Mouse (Mus musculus) large intestine, adult 2 months (tissue): ENCODE measurements around the gene Vac14. TPM values are rescaled to one million over a fixed set of nuclear protein-coding genes. Genes with fewer than 3 reads are reported as not detected.
"Not testable (repeated sequence)": the region's sequence is repeated elsewhere in the genome, so short reads cannot be mapped to it uniquely, and the experiment has no call there.

Source experiments
- DNase-seq: peaks from one replicate; pipeline ENCODE4 v3.0.0-alpha.2; 2012; ENCODE audit warnings: low read depth, low spot score
- WGBS: fragments of 180-500 bp; shearing (Covaris S2); methylation state at CpG from one replicate; pipeline ENCODE4 v1.1.7; 2018; 5-methylcytosine and 5-hydroxymethylcytosine counted together
- polyA plus RNA-seq: library from polyadenylated mRNA; depleted of rRNA; stranded (reverse); fragments of >200 nt; gene quantifications from 2 replicates; pipeline ENCODE4 v1.2.3, GENCODE M21; 2012

Vac14 gene
- polyA plus RNA-seq, 1 experiment = 26.3 TPM

DNA sequence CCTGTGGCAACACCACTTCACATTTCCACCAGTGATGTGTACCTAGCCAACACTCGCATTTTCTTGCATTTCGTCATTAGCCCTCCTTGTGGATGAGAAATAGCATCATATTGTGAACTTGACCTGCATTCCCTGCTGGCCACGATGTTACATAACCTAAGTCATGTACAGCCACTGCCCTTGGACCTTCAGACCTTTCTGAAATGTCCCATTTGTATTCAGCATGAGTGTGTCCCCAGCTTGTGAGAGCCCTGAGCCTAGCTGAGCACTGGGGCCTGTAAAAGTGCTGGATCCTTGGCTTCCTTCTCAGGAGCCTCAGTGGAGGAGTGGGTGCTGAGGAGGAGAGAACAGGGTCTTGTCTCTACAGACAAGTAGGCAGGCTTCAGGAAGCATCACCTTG lies 27.0 kb downstream of the Vac14 start:
- WGBS = 88% methylated on average over 3 of the region's 3 CpGs
- DNase-seq = no peak

- no peak for DNase-seq
- 40% methylated on average over 6 of the region's 6 CpGs for WGBS
Measured at GRCm38 (mm10) chr8:110646064-110646463, 27.7 kb downstream of the Vac14 start.

- WGBS = 97% methylated on average over 3 of the region's 3 CpGs
- no peak for DNase-seq
Measured at GRCm38 (mm10) chr8:110648577-110648976, 30.2 kb downstream of the Vac14 start.

DNA sequence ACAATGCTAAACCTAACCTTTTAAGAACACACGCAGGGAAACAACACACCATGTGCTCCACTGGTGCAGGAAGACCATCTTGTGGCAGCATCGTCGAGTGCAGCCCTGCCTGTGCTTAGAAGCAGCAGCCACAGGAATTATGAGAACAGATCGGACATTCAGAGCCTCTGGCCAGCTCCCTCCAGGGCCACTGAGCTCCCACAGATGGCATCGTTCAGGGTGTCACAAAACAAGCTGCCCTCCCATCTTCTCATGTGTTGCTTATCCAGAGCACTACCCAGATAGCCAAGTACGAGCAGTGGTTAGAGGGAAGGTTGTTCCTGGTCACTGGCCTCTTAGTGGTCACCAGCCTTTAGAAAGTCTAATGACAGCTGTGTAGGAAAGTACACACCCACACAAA lies 30.9 kb downstream of the Vac14 start:
- no peak for DNase-seq
- WGBS = 91% methylated on average over 6 of the region's 6 CpGs

- no peak for DNase-seq
- WGBS = 83% methylated on average over 9 of the region's 9 CpGs
Measured at GRCm38 (mm10) chr8:110650838-110651237, 32.5 kb downstream of the Vac14 start.

- 65% methylated on average over 4 of the region's 4 CpGs for WGBS
- DNase-seq = no peak
Measured at GRCm38 (mm10) chr8:110651847-110652246, 33.5 kb downstream of the Vac14 start.

GRCm38 (mm10) chr8:110654075-110655060 lies 36.0 kb downstream of the Vac14 start:
- 87% methylated on average over 9 of the region's 9 CpGs for WGBS
- no peak for DNase-seq

DNA sequence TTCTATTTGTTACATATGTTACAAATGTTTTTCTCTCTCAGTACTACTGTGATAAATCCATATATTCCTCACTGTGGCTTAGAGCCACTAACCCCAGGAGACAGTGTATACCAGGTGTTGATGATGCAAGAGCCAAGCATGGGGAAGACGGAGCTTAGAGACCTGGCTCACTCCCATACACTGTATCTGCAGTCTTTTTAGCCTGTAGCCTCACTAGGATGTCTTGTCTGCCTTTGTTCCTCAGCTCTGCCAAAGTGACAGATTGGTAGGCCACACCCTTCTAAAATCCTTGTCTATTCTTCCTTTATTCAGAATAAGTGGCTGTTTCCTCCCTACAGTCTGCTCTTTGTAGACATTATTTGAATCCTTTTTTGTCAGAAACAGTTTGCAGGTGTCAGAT lies 37.4 kb downstream of the Vac14 start:
- no peak for DNase-seq
- WGBS = 83% methylated on average over 1 of the region's 1 CpGs

DNA sequence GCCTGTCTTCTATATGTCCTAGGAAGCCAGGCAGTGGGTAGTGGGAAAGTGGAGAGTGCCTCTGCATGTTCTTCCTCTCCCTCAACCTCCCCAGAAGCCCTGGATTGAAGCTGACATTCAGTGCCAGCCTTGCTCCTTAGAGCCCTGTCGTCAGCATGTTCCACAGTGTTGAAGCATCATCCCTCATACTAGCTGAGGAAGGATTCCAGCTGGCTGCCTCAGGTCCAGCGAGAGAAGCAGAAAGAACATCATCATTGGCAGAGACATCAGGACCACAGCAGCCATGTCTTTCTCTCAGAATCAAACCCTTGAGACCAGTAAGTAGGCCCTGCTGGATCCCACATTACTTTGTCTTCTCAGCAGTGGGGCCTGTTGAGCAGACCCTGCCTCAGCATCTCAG lies 39.3 kb downstream of the Vac14 start:
- no peak for DNase-seq
- 92% methylated on average over 2 of the region's 2 CpGs for WGBS

DNA sequence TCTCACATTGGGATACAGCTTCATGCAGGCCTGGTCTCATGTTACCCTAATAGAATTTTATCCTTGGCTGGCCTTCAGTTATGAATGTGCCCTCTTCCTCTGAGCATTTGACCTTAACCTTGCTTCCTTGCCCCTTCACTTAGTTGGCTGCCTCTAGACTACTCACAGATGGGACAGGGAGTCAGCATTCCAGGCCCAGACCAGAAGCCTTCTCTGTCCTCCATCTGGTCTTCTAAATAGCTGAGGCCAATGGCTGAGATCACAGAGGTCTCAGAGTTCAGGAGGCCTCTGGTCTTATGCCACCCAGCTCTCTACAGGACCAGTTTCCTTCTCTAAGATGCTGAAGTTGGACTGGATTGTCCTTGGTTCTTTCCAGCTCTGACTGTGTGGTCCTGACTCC lies 41.7 kb downstream of the Vac14 start:
- DNase-seq = no peak

DNA sequence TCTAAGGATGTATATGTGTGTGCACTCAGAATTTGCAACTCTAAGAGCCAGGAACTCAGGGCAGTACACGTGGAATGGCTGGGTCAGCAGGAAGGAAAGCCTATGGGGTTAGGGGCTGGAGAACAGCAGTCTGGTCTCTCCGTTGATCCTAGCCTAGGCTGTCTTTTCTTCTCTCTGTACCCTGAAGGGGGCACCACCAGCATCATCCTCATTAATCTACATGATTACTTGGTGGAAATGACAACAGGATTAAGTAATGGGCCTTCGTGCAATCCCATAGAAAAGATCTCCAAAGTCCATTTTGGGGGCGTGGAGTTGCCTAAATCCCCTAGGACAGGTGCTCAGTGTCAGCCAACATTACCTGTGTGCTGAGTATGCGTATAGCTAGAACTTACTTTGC lies 44.2 kb downstream of the Vac14 start:
- WGBS = 87% methylated on average over 5 of the region's 5 CpGs
- DNase-seq = no peak

DNA sequence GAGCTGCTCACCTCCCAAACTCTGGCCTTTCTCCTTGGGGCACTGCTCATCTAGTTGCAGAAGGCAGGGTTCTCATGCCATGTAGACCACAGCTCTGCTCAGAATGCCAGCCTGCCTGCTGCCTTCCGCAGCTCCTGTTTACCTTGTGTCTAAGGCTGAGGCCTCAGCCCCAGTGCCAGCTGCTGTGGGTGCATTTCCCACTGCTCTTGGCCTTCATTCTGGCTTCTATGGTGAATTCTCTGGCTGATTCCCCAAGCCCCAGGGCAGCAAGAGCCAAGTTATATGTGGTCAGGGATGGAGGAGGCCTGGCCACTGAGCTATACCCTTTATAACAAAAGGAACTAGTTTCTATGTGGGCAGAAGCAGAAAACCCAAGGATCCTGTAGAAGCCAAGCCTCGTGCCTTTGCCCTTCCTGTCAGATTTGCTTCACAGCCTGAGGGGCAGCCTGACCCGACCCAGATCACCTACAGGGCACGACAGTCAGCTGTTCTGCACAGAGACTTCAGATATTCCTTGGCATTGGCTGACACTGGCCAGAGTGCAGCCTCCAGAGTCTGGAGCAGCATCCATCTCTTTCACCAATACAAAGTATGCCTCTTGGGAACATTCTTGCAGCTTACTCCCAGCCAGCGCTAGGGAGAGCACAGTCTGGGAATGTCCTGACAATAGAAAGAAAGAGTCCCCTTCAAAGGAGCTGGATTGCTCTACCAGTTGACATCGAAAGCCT lies 44.8 kb downstream of the Vac14 start:
- DNase-seq = no peak
- 88% methylated on average over 6 of the region's 6 CpGs for WGBS

DNA sequence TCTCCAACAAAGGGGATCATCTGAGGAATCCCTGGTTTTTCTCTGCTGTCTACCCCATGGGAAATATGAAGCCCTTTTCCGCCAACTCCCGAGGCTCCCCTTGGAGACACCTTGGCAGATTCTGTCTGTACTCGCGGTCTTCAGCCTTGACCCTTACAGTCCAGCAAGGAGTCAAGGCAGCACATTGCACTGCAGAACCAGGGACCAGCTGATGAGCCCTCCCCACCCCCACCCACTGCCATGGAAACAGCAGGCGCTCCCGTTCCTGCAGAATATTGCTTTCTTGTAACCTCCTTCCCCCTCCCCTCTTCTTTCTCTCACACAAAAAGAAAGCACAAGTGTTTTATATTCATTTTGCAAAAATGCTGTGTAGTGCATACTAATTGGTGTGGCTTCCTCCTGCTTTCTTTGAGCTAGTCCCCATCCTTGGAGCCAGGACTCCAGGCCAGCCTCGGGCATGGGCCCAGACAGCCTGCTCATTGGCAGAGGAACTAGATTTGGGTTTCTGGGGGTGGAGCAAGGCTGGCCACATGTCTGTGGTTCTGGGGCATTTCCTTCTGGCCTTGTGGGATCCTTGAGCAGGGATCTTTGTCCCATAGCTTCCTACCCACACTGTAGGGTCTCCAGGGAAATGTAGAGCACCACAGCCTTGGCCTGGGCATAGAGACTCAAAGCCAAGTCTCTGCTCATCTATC lies 46.0 kb downstream of the Vac14 start:
- DNase-seq = no peak
- 73% methylated on average over 7 of the region's 7 CpGs for WGBS

- no peak for DNase-seq
- WGBS = 93% methylated on average over 3 of the region's 3 CpGs
Measured at GRCm38 (mm10) chr8:110665000-110665399, 46.6 kb downstream of the Vac14 start.

GRCm38 (mm10) chr8:110667590-110668177 lies 49.3 kb downstream of the Vac14 start:
- DNase-seq = not testable (repeated sequence)
- 66% methylated on average over 8 of the region's 8 CpGs for WGBS

GRCm38 (mm10) chr8:110669932-110670628 lies 51.7 kb downstream of the Vac14 start:
- DNase-seq = no peak
- WGBS = 53% methylated on average over 8 of the region's 8 CpGs

- DNase-seq = no peak
- 83% methylated on average over 6 of the region's 6 CpGs for WGBS
Measured at GRCm38 (mm10) chr8:110671309-110671708, 52.9 kb downstream of the Vac14 start.

GRCm38 (mm10) chr8:110672133-110672532 lies 53.7 kb downstream of the Vac14 start:
- no peak for DNase-seq
- 88% methylated on average over 2 of the region's 2 CpGs for WGBS

DNA sequence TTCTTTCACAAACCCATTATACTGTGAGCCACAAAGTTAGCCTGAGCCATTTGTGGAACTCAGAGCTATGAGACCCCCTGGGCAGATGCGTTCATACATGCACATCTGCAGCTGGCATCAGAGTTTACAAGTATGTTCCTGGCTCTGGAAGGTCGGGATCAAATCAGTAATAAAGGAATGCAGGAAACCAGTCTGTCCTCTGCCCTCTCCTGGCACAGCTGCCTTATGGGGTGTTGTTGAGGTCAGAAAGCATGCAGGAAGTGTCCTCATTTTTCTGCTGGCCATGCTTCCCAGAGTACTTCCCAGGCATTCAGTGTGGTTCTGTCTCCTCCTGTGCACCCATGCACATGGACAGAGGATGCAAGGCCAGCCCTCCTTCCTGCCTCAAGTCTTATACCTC lies 54.8 kb downstream of the Vac14 start:
- 48% methylated on average over 2 of the region's 2 CpGs for WGBS
- DNase-seq = no peak
